Mouse (Mus musculus) forebrain, embryonic 12.5 days (tissue): ENCODE data around the gene Cox10. TPM values are rescaled to one million over a fixed set of nuclear protein-coding genes. Genes with fewer than 3 reads are reported as not detected.

Experiments
- ATAC-seq: fragments of 200-750 bp; cut with Nextera tagmentation; 2 replicates; pipeline ENCODE4 v1.8.0; 2017; ENCODE audit warnings: moderate TSS enrichment; ENCODE audit not compliant: low FRiP score
- H3K27ac ChIP-seq: fragments of 300-500 bp; sonication (generic); 2 replicates; pipeline ENCODE4 v1.5.1; 2016; ENCODE audit warnings: mild to moderate bottlenecking
- H3K27me3 ChIP-seq: fragments of 300-500 bp; sonication (generic); 2 replicates; pipeline ENCODE4 v1.6.1; 2016; ENCODE audit warnings: mild to moderate bottlenecking
- H3K36me3 ChIP-seq: fragments of 300-500 bp; sonication (generic); replicated peaks from 2 replicates; pipeline ENCODE4 v1.6.1; 2016; ENCODE audit warnings: mild to moderate bottlenecking
- H3K4me1 ChIP-seq: fragments of 300-500 bp; sonication (generic); 2 replicates; pipeline ENCODE4 v1.6.1; 2016
- H3K4me2 ChIP-seq: fragments of 300-500 bp; sonication (generic); 2 replicates; pipeline ENCODE4 v1.6.1; 2016; ENCODE audit warnings: mild to moderate bottlenecking, moderate library complexity
- H3K4me3 ChIP-seq: fragments of 300-500 bp; sonication (generic); replicated peaks from 2 replicates; pipeline ENCODE4 v1.5.1; 2016; ENCODE audit warnings: mild to moderate bottlenecking
- H3K9ac ChIP-seq: fragments of 300-500 bp; sonication (generic); 2 replicates; pipeline ENCODE4 v1.6.1; 2016; ENCODE audit warnings: mild to moderate bottlenecking
- H3K9me3 ChIP-seq: fragments of 300-500 bp; sonication (generic); 2 replicates; pipeline ENCODE4 v1.6.1; 2016
- WGBS: fragments of 180-500 bp; shearing (Covaris S2); methylation state at CpG from one replicate; pipeline ENCODE4 v1.1.7; 2016; 5-methylcytosine and 5-hydroxymethylcytosine counted together
- polyA plus RNA-seq: library from polyadenylated mRNA; unstranded; fragments of >200 nt; fragmentation: Nextera tagmentation; extraction: Ambion mirVana; gene quantifications from 2 replicates; pipeline ENCODE4 v1.2.1, GENCODE M21; 2016

The Cox10 gene
- polyA plus RNA-seq, 1 experiment from 2014 or later, result 21.9 TPM

DNA sequence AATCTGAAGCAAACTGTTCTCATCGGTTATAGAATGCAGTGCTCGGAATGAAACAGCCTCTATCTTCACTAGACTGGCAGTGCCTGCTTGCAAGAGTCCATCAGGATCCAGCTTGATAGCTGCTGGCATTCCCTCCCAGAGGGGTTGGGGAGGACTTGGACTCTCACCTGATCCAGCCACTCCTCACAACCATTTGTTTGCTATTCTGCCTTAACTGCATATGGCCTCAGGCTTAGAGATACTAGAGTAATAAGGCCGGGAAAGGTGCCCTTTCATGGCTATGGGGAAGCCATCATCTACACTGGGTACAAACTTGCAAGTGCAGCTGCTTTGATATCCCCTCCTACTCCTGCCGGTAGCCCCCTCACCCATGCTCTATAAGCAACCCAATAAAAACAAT lies 3.1 kb downstream of the Cox10 start:
- Histone ChIP-seq H3K27me3 (no peaks in the 10 kb centered on the region), H3K9me3 (no peaks in the 10 kb centered on the region), H3K27ac (no peak overlapping the region), H3K9ac (no peak overlapping the region), H3K4me3 (no peak overlapping the region), H3K36me3 (peaks cover 4% of the 10 kb centered on the region; the same call in 1 of the 2 replicates), H3K4me2 (no peak overlapping the region), H3K4me1 (peaks cover 17% of the 10 kb centered on the region)
- WGBS, result 97% methylated on average over 4 of the region's 4 CpGs
- no peak for ATAC-seq

DNA sequence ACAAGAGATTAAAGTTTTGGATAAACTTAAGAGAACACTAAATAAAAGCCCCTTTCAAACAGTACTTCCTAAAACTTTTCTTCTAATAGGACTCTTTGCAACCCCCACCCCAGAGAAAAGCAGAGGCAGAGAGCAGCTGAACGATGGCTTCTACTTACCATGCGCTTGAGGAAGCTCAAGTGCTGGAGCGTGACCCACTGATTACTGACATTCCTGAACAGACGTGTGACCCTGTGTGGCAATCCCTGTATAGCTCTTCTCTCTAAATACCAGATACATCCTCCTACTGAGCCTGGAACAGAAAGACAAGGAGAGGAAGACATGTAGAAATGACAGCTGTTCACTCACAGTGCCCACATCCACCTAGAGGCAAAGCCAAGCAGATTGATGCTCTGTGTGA lies 5.9 kb downstream of the Cox10 start:
- no peak for ATAC-seq
- H3K9ac ChIP-seq, result no peak overlapping the region
- no peaks in the 10 kb centered on the region for H3K27me3 ChIP-seq
- H3K36me3 ChIP-seq, result peaks cover 24% of the 10 kb centered on the region
- 91% methylated on average over 4 of the region's 4 CpGs for whole genome bisulfite sequencing
- H3K4me1 ChIP-seq, result peaks cover 5% of the 10 kb centered on the region
- H3K4me2 ChIP-seq, result no peak overlapping the region
- no peaks in the 10 kb centered on the region for H3K9me3 ChIP-seq
- H3K27ac ChIP-seq, result no peak overlapping the region
- H3K4me3 ChIP-seq, result no peak overlapping the region

DNA sequence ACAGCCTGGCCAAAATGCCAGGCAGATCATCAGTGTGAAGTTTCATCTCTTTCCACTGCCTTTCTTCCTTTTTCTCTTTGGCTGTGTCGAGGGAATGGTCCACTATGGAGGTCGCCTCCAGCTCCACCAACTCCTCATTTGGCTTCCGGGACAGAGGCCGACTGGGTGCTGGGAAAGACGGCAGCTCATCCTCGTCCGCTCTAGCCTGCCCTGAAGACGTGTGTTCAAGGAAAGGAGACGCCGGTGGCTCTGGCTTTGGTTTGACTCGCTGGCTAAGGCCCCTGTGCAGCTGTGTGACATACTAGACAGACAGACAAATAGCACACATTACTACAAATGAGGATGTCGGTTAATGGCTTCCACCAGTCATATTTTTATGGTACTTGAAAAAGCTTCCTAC lies 7.7 kb downstream of the Cox10 start:
- ATAC-seq, result no peak
- H3K4me1 ChIP-seq, result no peaks in the 10 kb centered on the region
- WGBS, result 94% methylated on average over 12 of the region's 12 CpGs
- H3K4me2 ChIP-seq, result no peak overlapping the region
- H3K9ac ChIP-seq, result no peak overlapping the region
- H3K4me3 ChIP-seq, result no peak overlapping the region
- H3K27me3 ChIP-seq, result no peaks in the 10 kb centered on the region
- peaks cover 28% of the 10 kb centered on the region for H3K36me3 ChIP-seq
- no peaks in the 10 kb centered on the region for H3K9me3 ChIP-seq
- H3K27ac ChIP-seq, result no peak overlapping the region

DNA sequence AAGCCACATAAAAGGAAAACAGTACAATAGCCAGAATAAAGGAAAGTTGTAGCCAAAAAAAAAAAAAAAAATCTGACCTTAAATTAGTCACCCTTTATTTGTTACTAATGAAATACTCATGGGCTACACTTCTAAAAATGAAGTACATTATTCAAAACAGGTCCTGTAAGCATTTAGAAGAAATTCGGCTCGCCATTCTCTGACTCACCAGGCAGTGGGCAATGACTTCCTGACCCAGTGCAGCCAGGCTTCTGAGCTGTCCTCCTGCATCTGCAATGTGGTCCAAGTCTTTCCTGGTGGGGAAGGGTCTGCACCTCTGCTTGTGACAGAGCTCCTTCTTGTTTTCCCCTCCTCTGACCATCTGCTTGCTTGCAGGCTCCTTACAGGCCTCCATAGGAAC lies 13.3 kb downstream of the Cox10 start:
- H3K27ac ChIP-seq, result no peak overlapping the region
- 89% methylated on average over 2 of the region's 2 CpGs for WGBS
- ATAC-seq, result no peak

DNA sequence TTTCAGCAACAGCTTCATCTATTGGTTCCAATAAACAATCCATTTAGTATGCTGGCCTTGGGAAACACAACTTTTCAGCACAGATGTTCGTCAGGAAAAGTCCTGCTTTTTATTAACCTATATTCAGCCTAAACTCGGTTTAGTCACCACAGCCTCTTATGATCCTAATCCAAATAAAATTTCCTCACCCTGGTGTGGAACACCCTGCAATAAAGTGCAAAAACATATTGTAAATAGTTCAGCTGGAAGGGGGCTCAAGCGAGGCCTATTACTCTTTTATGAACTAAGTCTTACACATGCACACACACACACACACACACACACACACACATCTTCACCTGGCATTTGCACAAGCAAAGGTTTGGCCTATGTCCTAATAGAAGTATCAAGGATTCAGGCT lies 16.1 kb downstream of the Cox10 start:
- Histone ChIP-seq H3K27ac (no peak overlapping the region), H3K9me3 (no peaks in the 10 kb centered on the region), H3K36me3 (peaks cover 11% of the 10 kb centered on the region), H3K4me2 (no peak overlapping the region), H3K27me3 (no peaks in the 10 kb centered on the region), H3K9ac (no peak overlapping the region), H3K4me1 (no peaks in the 10 kb centered on the region), H3K4me3 (no peak overlapping the region)
- no peak for ATAC-seq
- 81% methylated on average over 3 of the region's 3 CpGs for WGBS

More for the DNA sequence above, 13.3 kb downstream of the Cox10 start:
- Histone ChIP-seq H3K4me2 (no peak overlapping the region), H3K9ac (no peak overlapping the region), H3K4me1 (no peaks in the 10 kb centered on the region), H3K27me3 (no peaks in the 10 kb centered on the region), H3K36me3 (peaks cover 23% of the 10 kb centered on the region), H3K4me3 (no peak overlapping the region), H3K9me3 (no peaks in the 10 kb centered on the region)

DNA sequence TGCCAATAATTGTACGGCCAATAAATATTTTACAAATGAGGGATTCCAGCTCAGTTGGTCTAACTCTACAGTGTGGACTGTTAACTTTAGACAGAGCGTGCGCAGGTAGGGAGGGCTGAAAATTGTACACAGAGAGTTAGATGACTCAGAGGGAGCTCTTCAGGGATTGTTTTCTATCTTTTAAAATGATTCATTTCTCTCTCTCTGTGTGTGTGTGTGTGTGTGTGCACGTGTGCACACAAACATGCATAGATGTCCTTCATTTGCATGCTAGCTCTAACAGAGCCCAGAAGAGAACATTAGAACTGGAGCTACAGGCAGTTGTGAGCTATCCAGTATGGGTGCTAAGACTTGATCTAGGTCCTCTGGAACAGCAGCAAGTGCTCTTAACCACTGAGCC lies 17.0 kb downstream of the Cox10 start:
- no peak overlapping the region for H3K4me2 ChIP-seq
- WGBS, result 93% methylated on average over 4 of the region's 4 CpGs
- H3K9me3 ChIP-seq, result no peaks in the 10 kb centered on the region
- H3K9ac ChIP-seq, result no peak overlapping the region
- H3K27ac ChIP-seq, result no peak overlapping the region
- H3K27me3 ChIP-seq, result no peaks in the 10 kb centered on the region
- H3K36me3 ChIP-seq, result peaks cover 12% of the 10 kb centered on the region
- H3K4me3 ChIP-seq, result no peak overlapping the region
- no peaks in the 10 kb centered on the region for H3K4me1 ChIP-seq
- no peak for ATAC-seq

DNA sequence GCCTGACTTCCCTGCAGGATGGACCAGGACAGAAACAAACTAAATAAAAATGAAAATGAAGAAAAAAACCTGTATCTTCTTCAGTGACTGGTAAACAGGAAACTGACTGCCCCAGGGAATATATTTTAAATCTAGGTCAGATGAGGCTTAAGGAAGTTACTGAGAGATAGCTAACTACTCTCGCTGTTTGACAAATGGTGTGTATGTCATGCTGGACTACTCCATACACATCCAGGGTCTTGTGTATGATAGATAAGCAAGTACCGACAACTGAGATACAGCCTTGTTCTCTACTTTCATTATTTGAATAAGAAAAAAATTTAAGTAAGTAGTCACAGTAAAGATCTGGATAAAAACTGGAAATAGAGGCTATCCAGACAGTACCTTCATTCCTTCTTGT lies 20.0 kb downstream of the Cox10 start:
- no peak overlapping the region for H3K4me2 ChIP-seq
- H3K4me3 ChIP-seq, result no peak overlapping the region
- no peak overlapping the region for H3K27ac ChIP-seq
- WGBS, result 93% methylated on average over 2 of the region's 2 CpGs
- no peak for ATAC-seq
- no peaks in the 10 kb centered on the region for H3K4me1 ChIP-seq
- no peaks in the 10 kb centered on the region for H3K9me3 ChIP-seq
- peaks cover 14% of the 10 kb centered on the region for H3K27me3 ChIP-seq
- peaks cover 6% of the 10 kb centered on the region; the same call in 1 of the 2 replicates for H3K36me3 ChIP-seq
- H3K9ac ChIP-seq, result no peak overlapping the region

DNA sequence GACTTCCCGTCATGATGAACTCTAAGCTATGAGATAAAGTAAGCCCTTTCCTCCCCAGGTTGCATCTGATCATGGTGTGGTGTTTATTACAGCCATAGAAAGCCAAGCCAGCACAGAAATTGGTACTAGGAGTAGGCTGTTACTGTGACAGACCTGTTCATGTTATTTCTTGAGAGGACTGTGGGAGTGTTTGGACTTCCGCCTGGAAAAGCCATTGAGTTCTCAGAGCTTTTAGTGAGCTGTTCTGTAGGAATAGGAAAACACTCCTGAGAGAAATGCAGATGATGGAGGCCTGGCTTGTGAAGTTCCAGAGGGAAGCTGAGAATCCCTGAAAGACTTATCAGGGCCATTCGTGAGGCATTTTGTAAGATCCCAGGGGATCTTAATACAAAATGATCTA lies 20.8 kb downstream of the Cox10 start:
- Histone ChIP-seq H3K4me2 (no peak overlapping the region), H3K4me3 (no peak overlapping the region), H3K4me1 (no peaks in the 10 kb centered on the region), H3K27ac (no peak overlapping the region), H3K9me3 (no peaks in the 10 kb centered on the region), H3K9ac (no peak overlapping the region), H3K27me3 (peaks cover 16% of the 10 kb centered on the region), H3K36me3 (peaks cover 6% of the 10 kb centered on the region; the same call in 1 of the 2 replicates)
- WGBS, result 95% methylated on average over 3 of the region's 3 CpGs
- ATAC-seq, result no peak

DNA sequence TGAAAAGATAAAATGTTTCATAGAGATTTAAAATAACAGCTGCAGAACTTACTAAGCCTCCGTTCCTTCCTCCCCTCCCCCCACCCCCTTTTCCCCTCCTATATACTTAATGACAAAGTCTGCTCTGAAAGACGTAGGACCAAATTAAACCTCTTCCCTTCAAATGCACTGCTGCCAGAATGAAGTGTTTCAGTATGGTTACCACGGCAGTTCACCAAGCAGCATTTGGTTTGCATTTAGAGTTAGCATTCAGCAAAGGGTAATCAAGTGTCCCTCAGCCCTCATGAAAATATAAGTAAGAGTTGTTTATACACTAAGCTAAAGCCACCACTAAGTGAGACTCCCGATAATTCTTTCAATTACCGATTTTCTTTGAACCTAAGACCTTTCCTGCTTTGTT lies 25.9 kb downstream of the Cox10 start:
- Histone ChIP-seq H3K4me2 (no peak overlapping the region), H3K4me1 (peaks cover 28% of the 10 kb centered on the region), H3K9ac (no peak overlapping the region), H3K27ac (no peak overlapping the region), H3K9me3 (no peaks in the 10 kb centered on the region), H3K27me3 (peaks cover 37% of the 10 kb centered on the region), H3K4me3 (no peak overlapping the region), H3K36me3 (peaks cover 3% of the 10 kb centered on the region; the same call in 1 of the 2 replicates)
- ATAC-seq, result no peak
- WGBS, result 70% methylated on average over 5 of the region's 5 CpGs

DNA sequence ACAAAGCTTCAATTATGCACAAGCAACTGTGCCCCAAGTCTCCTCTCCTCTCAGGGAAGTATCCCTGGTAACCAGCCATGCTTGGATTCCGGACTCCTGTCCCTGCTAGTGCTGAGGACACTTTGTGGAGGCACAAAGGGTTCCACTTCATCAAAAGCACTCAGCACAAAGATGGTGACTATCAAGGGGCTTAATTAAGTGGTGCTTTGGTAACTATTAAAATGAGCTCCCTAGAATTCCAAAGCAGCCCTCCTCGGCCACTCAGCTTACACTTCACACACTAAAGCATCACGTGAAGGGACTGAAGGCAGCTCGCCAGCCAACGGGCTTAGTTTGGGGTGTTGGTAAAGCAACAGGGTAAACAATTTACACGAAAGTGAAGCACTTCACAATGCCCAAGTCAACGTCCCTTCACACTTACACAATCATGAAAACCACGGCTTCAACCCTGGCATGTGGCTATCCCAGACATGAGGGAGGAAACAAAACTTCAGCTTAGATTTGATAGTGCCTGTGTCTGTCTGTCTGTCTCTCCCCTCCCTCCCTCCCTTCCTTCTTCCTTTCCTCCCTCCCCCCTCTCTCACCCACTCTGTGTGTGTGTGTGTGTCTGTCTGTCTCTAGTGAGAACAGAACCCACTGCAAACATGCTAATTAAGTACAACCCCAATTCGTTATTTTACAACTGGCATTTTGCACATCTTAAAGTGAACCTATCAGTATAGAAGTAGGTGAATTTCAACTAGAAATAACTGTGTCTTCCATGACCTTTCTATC lies 27.9 kb downstream of the Cox10 start:
- H3K27me3 ChIP-seq, result peaks cover 55% of the 10 kb centered on the region
- no peak overlapping the region; the same call in 1 of the 2 replicates for H3K4me3 ChIP-seq
- H3K4me1 ChIP-seq, result peaks cover 28% of the 10 kb centered on the region
- H3K27ac ChIP-seq, result peak overlapping the region; percentile 70
- H3K36me3 ChIP-seq, result no peaks in the 10 kb centered on the region; the same call in 1 of the 2 replicates
- H3K4me2 ChIP-seq, result peak overlapping the region; percentile 29
- no peak overlapping the region for H3K9ac ChIP-seq
- no peaks in the 10 kb centered on the region for H3K9me3 ChIP-seq
- WGBS, result 15% methylated on average over 9 of the region's 9 CpGs
- peak; percentile 91 for ATAC-seq

DNA sequence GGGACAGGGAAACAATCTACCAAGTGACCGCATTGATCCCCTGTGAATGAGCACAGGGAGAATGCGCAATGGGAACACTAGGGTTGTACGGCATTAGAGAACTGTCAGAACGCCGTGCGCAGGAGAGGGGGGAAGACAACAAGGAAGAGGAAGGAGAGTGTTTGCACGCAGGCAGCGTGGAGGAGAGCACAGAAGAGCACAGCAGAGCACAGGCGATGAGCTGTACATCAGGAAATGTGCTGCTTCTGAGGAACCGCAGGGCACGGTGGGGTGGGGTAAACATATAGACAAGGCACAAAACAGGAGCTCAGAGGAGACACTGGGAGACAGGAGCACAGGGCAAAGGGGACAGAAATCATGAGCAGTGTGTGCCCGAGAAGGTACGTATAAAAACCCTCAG lies 31.8 kb downstream of the Cox10 start:
- whole genome bisulfite sequencing, result 89% methylated on average over 13 of the region's 13 CpGs
- H3K9me3 ChIP-seq, result no peaks in the 10 kb centered on the region
- peaks cover 51% of the 10 kb centered on the region for H3K27me3 ChIP-seq
- no peak for ATAC-seq
- no peaks in the 10 kb centered on the region for H3K36me3 ChIP-seq
- H3K4me2 ChIP-seq, result no peak overlapping the region
- H3K4me3 ChIP-seq, result no peak overlapping the region
- H3K27ac ChIP-seq, result no peak overlapping the region
- H3K4me1 ChIP-seq, result peaks cover 28% of the 10 kb centered on the region
- H3K9ac ChIP-seq, result no peak overlapping the region

DNA sequence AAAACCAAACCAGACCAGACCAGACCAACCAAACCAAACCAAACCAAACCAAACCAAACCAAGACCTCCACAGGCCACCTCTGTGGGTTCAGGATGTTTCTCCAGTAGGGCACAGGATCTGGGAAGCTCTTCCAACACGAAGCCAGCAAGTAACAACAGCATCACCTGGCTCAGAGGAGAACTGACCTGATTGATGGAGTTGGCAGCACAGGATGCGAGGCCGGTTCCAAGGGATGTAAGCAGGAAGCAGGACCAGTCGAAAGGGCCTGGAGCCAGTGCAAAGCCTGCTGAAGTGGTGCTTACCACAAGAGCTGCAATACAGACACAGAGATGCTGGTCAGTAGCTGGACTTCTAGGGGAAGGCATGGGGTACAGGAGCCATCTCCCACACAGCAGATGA lies 34.2 kb downstream of the Cox10 start:
- peaks cover 45% of the 10 kb centered on the region for H3K27me3 ChIP-seq
- ATAC-seq, result no peak
- 95% methylated on average over 4 of the region's 4 CpGs for WGBS

DNA sequence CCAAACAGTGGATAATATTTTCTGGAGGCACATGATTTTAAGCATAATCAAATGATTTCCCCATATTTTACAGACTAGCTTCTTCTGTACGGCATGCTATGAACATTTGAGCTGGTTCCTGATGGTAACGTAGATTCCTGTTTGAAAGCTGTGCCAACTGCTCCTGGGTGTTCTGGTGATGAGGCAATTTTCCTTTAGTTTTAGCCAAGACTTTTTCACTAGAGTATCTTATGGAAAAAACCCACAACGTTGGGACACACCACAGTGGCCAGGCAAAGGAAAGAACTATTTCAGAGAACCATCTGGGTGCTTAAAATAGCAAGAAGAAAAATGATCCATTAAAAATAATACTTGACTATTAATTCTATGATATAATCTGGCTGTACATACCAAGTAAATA lies 35.2 kb downstream of the Cox10 start:
- H3K9ac ChIP-seq, result no peak overlapping the region
- no peak for ATAC-seq
- 92% methylated on average over 3 of the region's 3 CpGs for WGBS

More for the DNA sequence above, 34.2 kb downstream of the Cox10 start:
- Histone ChIP-seq H3K4me2 (no peak overlapping the region), H3K4me1 (peaks cover 8% of the 10 kb centered on the region; the same call in 1 of the 2 replicates), H3K27ac (no peak overlapping the region), H3K36me3 (no peaks in the 10 kb centered on the region), H3K9me3 (no peaks in the 10 kb centered on the region), H3K4me3 (no peak overlapping the region), H3K9ac (no peak overlapping the region)

More for the DNA sequence above, 35.2 kb downstream of the Cox10 start:
- H3K27me3 ChIP-seq, result peaks cover 42% of the 10 kb centered on the region
- H3K4me1 ChIP-seq, result peaks cover 7% of the 10 kb centered on the region; the same call in 1 of the 2 replicates
- H3K4me2 ChIP-seq, result no peak overlapping the region
- no peaks in the 10 kb centered on the region for H3K36me3 ChIP-seq
- no peak overlapping the region for H3K27ac ChIP-seq
- no peak overlapping the region for H3K4me3 ChIP-seq
- no peaks in the 10 kb centered on the region for H3K9me3 ChIP-seq
